Mouse (Mus musculus) c-Kit-positive CD71-positive TER-119-negative erythroid progenitor cells, embryonic 14.5 days (primary cell): ENCODE measurements around the gene Slc25a30.
"Not testable (repeated sequence)": the region's sequence is repeated elsewhere in the genome, so short reads cannot be mapped to it uniquely, and the experiment has no call there.

Experiments
- DNase-seq: peaks from one replicate; pipeline ENCODE4 v3.0.0-alpha.2; 2013; ENCODE audit warnings: low read depth

The Slc25a30 gene

GRCm38 (mm10) chr14:75786868-75787793 is at the start of gene Slc25a30:
Slc25a30 (minus strand) TSS chr14:75787037.
- peak; percentile 89 for DNase-seq

- DNase-seq = no peak
Observed at GRCm38 (mm10) chr14:75836579-75836978, 49.7 kb upstream of the Slc25a30 start.

GRCm38 (mm10) chr14:75834739-75835381 is 48.0 kb upstream of the Slc25a30 start:
- DNase-seq = peak; percentile 59

GRCm38 (mm10) chr14:75834251-75834738 is 47.5 kb upstream of the Slc25a30 start:
- DNase-seq = peak; percentile 82

- no peak for DNase-seq
Observed at GRCm38 (mm10) chr14:75833546-75834250, 46.9 kb upstream of the Slc25a30 start.

DNA sequence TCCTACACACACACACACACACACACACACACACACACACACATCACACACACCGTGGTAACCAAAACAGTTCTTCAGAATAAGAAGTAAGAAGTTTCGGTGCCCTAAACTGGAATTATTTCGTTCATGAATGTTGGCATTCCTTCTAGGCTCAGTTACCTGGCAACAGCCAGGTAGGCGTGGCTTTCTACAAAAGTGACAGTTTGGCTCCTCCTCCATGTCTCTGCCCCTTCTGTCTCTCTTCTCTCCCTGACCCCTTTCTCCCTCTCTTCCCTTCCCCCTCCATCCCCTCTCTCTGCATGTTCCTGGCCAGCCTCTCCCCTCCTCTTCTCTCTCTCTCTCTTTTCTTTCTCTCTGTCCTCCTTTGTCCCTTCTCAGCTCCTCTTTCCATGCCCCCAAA is 46.1 kb upstream of the Slc25a30 start:
- DNase-seq = no peak

GRCm38 (mm10) chr14:75832031-75832430 is 45.2 kb upstream of the Slc25a30 start:
- no peak for DNase-seq

DNA sequence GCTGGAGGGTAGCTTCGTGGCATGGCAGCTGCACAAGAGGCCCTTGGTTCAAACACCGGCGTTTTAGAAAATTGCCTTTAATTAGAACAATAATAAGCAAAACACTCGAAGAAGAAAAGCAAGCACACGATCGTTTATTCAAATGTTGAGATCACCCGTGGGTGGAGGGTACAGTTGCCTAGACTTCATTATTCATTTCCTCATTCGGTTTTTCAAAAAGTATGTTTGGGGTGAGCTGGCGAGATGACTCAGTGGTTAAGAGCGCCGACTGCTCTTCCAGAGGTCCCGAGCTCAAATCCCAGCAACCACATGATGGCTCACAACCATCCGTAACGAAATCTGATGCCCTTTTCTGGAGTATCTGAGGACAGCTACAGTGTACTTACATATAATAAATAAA is 43.0 kb upstream of the Slc25a30 start:
- DNase-seq = not testable (repeated sequence)

DNA sequence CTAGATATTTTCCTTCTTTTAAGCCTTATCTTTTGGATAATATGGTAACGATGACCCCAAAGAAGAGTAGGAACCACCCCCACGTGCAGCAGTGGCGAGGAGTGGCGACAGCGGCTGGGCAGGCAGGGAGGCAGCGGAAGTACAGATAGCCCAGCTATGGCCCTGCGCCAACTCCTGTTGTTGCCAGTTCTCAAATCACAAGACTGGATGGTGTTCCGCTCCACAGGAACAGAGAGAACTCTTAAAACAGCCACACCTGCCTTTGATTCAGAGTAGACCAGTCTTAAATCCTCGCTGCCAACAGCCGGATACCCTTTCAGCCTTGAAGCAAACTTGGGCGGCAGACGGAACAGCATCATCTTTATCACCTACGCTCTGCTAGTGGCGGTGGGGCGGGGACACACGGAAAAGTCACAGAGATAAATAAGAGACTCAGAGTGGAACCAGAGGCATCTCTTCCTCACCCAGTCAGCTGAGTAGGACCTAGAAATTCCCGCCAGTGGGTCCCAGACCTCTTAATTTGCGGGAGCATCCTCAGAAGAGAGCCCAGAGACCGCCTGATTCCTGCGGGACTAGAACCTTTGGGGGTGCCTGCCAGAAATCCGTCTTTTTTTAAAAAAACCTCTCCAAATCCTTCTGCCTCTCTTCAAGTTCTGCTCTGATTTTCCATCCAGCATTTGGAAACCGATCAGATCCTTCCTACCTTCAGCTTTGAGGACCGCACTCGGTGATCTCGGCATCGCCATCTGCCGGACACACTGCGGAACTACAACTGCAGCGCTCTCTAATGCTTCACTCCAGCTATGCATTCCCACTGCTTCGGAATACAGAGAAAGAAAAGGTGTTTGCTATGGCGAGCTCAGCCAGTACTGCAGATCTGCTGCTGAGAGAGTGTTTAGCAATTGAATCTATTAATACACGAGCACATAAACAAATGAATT is 42.3 kb upstream of the Slc25a30 start:
- no peak for DNase-seq

DNA sequence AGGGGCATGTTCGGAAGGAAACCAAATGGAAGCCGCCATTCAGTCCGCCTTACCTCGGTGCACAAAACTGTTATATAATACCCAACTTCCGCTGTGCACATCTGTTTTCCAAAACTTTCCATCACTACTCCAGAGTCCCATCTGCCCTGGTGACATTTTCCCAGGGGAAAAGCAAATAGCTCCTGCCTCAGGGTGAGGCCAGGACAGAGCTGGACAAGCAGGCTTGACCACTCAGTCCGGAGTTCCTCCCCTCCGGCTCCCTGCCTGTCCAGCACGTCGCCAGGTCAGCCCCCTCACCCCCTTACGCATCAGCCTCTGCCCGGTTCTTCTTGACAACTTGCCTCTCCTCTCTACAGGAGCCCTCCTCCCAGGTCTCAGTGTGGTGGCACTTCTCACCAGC is 41.4 kb upstream of the Slc25a30 start:
- no peak for DNase-seq

DNA sequence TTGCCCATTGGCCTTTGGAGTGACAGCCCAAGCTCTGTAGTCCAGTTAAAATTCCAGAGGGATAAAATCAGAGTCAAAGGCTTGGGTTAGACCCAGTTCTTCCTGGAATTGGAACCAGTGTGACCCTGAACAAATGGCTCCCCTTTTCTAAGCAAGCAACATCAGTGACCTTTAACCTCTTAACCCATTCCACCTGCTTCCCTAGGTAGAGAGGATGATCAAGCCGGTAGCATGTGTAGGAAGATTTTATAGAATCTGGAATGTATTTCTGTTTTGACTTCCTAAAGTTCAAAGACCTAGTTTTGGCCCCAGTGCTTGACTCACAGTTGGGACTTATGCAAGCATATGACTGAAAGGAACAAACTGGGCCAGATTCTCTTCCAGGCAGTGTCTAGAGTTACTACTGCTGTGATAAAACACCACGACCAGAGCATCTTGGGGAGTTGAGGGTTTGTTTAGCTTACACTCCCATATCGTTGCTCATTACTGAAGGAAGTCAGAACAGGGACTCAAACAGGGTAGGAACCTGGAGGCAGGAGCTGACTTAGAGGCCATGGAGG is 40.1 kb upstream of the Slc25a30 start:
- no peak for DNase-seq

- DNase-seq = no peak
Observed at GRCm38 (mm10) chr14:75820007-75820406, 33.2 kb upstream of the Slc25a30 start.

DNA sequence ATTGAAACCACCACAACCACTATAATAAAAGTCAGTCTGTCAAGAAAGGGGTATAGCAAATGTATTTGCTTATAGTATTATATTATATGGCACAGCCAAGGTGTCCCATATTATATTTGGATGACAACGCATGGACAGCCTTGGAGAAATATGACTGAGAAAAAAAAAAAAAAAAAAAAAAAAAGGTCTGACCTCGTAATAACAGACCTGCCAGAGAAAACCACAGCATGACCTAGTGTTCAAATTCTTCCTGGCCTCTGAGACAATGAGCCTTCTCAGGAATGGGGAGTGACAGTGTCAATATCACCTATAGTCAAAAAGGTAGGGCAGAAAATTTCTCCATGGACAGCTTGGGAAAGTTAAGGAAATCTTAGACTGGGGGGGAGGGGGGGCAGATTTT is 32.5 kb upstream of the Slc25a30 start:
- DNase-seq = no peak

- DNase-seq = no peak
Observed at GRCm38 (mm10) chr14:75818528-75818927, 31.7 kb upstream of the Slc25a30 start.

DNA sequence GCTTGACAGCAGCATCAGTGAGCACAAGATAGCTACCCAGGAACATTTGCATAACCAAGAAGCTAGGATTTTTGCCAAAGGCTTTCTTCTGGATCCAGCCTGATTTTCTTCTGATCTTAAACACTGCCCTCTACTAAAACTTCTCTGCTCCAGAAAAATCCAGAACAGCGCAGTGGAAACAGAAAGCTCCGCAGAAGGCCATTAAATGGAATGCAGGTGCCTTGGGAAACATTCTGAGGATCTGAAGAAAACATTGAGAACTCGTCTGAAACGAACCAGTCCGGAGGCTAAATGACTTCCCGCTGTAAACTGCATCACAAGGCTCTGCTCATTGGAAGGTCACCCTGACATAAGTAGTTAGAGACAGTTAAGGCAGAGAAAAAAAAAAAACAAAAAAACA is 23.1 kb upstream of the Slc25a30 start:
- DNase-seq = no peak

GRCm38 (mm10) chr14:75807800-75808199 is 21.0 kb upstream of the Slc25a30 start:
- no peak for DNase-seq

DNA sequence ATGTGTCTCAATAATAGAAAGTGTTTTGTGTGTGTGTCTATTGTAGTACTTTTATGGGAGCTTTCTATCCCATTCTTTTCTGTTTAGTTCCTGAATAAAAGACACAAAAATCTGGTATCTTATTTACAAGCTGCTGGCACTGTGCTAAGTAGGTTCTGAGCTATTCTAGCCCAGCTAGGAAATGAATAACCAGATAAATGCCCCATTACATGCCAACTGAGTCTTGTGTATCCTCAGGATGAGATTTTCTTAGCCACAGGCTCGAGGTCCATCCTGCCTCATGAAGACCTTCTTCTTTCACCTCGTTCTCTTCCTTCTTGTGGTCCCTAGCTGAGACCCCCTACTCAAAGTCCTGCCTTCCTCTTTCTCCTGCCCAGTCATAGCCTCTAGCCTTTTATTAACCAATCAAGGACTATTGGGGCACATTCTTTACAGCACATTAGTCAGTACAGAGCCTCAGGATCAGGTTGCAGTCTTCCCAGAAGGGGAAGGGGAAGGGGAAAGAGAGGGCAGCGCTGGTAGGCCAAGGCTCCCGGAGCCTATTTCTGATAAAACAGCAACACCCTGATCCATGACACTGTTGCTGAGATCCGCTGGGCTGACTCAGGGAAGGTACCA is 11.0 kb upstream of the Slc25a30 start:
- DNase-seq = no peak

DNA sequence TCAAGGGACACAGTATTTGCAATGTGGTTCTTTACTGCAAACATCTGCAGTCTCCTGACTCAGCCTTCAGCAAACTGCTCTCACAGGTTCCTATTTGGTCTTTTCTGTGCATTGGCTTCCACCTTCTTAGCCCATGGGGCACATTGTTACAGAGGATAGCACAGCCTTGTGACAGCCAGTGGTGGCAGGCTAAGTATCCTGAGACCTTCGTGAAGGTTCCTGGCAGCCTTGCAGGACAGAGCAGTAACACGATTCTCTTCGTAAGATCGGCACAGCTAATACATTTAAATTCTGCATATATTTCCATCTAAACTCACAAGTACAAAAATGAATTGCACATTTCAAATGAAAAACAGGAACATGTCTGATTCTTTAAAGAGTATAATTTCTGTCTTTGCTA is 9.1 kb upstream of the Slc25a30 start:
- DNase-seq = no peak

DNA sequence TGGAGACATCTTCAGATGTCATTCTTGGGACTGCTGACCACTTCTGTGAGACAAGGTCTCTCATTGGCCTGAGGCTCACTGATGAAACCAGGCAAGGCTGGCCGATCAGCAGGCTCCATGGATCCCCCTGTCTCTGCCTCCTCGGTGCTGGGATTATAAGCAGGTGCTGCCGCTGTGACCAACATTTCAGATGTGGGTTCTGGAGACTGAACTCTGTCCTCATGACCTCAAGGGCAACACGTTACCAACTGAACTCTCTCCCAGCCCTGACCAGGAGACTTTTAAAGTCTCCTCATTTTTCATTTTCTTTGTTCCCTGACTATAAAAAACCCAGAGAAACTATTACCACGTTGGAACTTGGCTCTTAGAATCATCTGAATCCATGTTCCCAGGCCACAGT is 7.9 kb upstream of the Slc25a30 start:
- no peak for DNase-seq

DNA sequence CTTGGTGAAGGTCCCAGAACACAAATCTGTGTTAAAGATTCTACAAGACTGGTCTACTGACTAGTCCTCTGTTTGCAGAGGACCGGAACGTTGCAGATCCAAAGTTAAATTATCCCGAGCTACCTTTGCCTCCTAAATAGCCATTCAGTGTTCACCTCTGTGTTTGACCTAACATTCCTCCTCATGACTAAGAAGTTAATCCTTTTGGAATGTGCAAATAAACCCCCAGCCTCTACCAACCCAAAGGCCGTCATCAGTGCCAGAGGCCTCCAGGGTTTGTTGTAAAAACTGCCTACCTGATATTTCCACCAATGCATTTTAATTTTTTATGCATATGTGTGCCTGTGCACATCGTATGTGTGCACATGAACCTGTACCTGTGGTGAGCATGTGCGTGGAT is 7.5 kb upstream of the Slc25a30 start:
- no peak for DNase-seq

- DNase-seq = no peak
Observed at GRCm38 (mm10) chr14:75793110-75793509, 6.3 kb upstream of the Slc25a30 start.
